Mouse (Mus musculus) lung, adult 2 months (tissue): ENCODE results near the gene Nrxn3. TPM values are rescaled to one million over a fixed set of nuclear protein-coding genes. Genes with fewer than 3 reads are reported as not detected.

Experiments used
- DNase-seq: peaks from one replicate; pipeline ENCODE4 v3.0.0; 2022
- H3K4me1 ChIP-seq: fragments of 200-500 bp; 2 replicates; pipeline ENCODE4 v1.6.1; 2011; ENCODE audit warnings: low read length; ENCODE audit not compliant: control insufficient read depth, insufficient read depth
- H3K4me3 ChIP-seq: fragments of 200-500 bp; replicated peaks from 2 replicates; pipeline ENCODE3; 2011; ENCODE audit warnings: low read depth, mild to moderate bottlenecking, control low read depth, low read length; ENCODE audit errors: extremely low read depth
- CTCF ChIP-seq: fragments of 200-500 bp; IDR thresholded peaks from 2 replicates; pipeline ENCODE4 v1.5.1; 2011; ENCODE audit warnings: mild to moderate bottlenecking, low read length, control low read depth; ENCODE audit not compliant: insufficient read depth
- POLR2A ChIP-seq: fragments of 200-500 bp; IDR thresholded peaks from 2 replicates; pipeline ENCODE4 v1.6.1; 2011; ENCODE audit warnings: low read depth, mild to moderate bottlenecking, control low read depth, low read length, borderline replicate concordance; ENCODE audit errors: extremely low read depth
- WGBS: fragments of 180-500 bp; shearing (Covaris S2); methylation state at CpG from one replicate; pipeline ENCODE4 v1.1.7; 2018; 5-methylcytosine and 5-hydroxymethylcytosine counted together
- polyA plus RNA-seq: library from polyadenylated mRNA; depleted of rRNA; stranded (reverse); fragments of >200 nt; gene quantifications from 2 replicates; pipeline ENCODE4 v1.2.3, GENCODE M21; 2012

Gene Nrxn3
- polyA plus RNA-seq, 1 experiment, result 0.30 TPM

- Histone ChIP-seq H3K4me1 (no peaks in the 10 kb centered on the region), H3K4me3 (no peak overlapping the region)
- no peak for TF ChIP-seq CTCF
- no peak for TF ChIP-seq POLR2A
- no peak for DNase-seq
- 68% methylated on average over 3 of the region's 3 CpGs for WGBS
These were observed 938.5 kb downstream of the Nrxn3 start for GRCm38 (mm10) chr12:89661219-89661618.

DNA sequence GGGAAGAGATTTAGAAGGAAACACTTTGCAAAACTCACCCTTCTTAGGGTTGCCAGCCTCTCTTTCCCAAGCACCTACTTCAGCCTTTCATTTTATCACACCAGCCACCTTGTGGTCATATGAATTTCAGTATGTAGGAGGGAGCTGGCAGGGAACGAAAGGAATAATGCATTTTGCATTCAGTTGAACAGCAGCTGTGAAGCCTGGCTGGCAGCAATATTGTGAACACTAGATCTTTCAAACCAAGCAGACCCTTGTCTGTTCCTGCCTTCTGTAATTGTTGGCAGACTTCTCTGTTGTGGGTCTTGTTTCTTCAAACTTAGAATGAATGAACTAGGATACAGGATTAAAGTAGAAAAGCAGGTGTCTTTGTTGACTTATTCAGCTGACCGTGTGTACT, 946.2 kb downstream of the Nrxn3 start:
- Histone ChIP-seq H3K4me1 (no peaks in the 10 kb centered on the region), H3K4me3 (no peak overlapping the region)
- 59% methylated on average over 2 of the region's 2 CpGs for WGBS
- TF ChIP-seq CTCF, result no peak
- TF ChIP-seq POLR2A, result no peak
- DNase-seq, result no peak

DNA sequence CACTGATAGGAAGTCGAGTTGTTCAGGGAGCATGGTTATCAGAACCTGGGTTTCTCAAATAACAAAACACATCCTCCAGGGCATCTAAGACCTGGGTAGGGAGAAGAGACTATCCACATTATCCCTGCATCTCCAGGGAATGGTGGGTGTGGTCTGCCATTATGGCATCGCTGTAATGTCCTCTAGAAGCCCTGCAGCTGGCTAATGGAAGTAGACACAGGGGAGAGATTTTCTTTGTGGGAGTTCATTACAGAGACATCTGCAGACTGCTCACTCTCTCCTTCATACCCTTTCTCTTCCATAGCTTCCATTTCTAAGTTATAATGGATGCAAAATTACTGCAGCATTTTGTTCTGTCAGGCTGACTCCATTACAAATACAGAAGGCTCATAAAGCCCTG, 950.1 kb downstream of the Nrxn3 start:
- H3K4me1 ChIP-seq, result no peaks in the 10 kb centered on the region
- 62% methylated on average over 2 of the region's 2 CpGs for WGBS
- DNase-seq, result no peak
- no peak for TF ChIP-seq POLR2A
- TF ChIP-seq CTCF, result no peak
- no peak overlapping the region for H3K4me3 ChIP-seq

DNA sequence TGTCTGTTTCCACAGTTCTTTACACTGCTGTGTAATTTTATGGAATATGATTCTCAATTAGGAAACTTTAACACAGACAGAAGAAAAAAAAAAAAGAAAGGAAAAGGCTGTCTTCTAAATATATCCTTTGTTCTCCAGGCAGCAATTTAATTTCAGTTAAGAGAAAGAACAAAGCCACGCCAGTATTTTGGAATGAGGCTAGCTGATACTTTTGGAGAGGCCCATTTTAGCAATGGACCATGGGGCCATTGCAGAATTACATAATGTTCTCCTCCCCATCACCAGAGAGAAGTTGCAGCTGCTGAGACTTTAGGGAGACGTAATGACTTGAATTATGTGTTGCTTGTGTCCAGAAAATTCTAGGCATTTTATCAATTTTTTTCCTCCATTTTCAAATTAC, 963.0 kb downstream of the Nrxn3 start:
- TF ChIP-seq CTCF, result no peak
- TF ChIP-seq POLR2A, result no peak
- Histone ChIP-seq H3K4me3 (no peak overlapping the region), H3K4me1 (no peaks in the 10 kb centered on the region)
- DNase-seq, result no peak
- 77% methylated on average over 2 of the region's 2 CpGs for WGBS

DNA sequence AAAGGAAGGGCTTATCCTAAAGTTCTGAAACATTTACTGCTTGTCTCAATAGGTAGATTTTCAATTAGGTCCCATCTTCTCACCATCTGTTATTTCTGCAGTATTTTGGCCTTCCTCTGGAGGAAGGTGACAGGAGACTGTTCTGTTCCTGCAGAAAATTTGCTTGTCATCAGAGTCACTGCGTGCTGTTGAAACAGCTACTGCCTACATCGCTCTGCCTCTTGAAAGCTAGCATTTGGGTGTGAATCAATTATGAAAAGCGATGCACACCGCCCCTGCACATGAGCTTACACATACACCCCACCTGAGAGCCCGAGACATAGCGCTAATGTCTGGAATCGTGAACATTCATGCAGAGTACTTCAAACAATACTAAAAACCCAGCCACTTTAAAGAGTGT, 966.4 kb downstream of the Nrxn3 start:
- Histone ChIP-seq H3K4me3 (no peak overlapping the region), H3K4me1 (no peaks in the 10 kb centered on the region)
- TF ChIP-seq CTCF (no peak), POLR2A (no peak)
- 88% methylated on average over 7 of the region's 7 CpGs for WGBS
- DNase-seq, result no peak

DNA sequence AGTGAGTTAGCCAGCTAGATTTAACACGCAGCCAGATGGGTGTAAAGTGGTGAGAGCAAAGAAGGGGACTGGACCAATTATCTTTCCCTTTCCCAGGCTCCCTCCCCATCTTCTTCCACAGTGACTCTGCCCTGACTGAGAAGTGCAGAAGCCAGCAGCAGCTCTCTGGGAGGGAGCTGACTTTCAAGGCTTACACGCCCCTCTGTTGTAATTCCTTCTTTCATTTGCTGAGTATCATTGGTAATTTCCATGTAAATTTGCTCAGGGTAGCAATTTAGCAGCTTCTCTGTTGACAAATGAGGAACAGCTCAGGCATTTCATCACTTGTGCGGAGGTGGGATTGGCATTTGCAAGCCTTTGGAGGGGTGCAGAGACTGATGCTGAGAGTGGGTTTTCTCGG, 976.8 kb downstream of the Nrxn3 start:
- no peak for TF ChIP-seq CTCF
- no peak for TF ChIP-seq POLR2A
- 34% methylated on average over 4 of the region's 4 CpGs for WGBS
- no peak for DNase-seq
- Histone ChIP-seq H3K4me1 (no peaks in the 10 kb centered on the region), H3K4me3 (no peak overlapping the region)

GRCm38 (mm10) chr12:89700937-89701458, 978.3 kb downstream of the Nrxn3 start:
- H3K4me3 ChIP-seq, result no peak overlapping the region
- WGBS, result 30% methylated on average over 3 of the region's 3 CpGs
- TF ChIP-seq CTCF (no peak), POLR2A (no peak)
- H3K4me1 ChIP-seq, result no peaks in the 10 kb centered on the region
- DNase-seq, result no peak

DNA sequence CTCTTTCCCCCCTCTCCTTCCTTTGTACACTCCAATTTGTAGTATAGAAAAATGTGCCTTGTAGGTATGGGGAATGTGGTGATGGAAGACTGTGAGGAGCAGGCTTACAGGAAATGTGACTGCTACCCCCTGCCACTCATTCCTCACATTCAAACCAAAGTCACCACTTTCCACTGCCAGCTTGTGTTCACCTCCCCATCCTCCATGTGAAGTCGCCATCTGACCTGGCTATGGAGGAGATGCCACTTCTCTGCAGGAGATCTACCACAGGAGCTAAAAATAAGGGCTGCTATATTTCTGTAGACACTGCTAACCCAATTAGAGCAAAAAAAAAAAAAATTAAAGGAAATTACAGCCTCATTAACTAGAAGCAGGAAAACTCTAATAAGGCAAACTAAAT, 980.3 kb downstream of the Nrxn3 start:
- WGBS, result 90% methylated on average over 1 of the region's 1 CpGs
- Histone ChIP-seq H3K4me1 (no peaks in the 10 kb centered on the region), H3K4me3 (no peak overlapping the region)
- TF ChIP-seq CTCF (no peak), POLR2A (no peak)
- DNase-seq, result no peak

GRCm38 (mm10) chr12:89707913-89708312, 985.2 kb downstream of the Nrxn3 start:
- no peak for DNase-seq
- 63% methylated on average over 4 of the region's 4 CpGs for WGBS
- TF ChIP-seq POLR2A (no peak), CTCF (no peak)

DNA sequence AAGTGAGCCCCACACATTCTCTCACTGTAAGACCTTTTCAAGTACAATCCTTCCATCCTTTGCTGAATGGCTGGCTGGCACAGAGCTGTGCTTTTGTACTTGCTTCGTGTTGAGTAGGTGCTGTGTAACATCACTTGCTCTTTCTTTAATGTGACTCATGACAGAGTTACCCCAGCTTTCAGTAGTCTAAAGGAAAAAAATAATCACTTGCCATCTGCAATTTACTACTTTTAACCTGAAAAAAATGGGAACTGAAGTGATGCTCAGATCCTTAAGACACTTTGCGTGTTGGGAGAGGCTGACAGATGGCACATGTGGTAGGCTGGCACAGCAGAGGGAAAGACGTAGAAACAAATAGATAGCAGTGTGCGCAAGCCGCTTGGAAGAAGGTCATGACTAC, 987.8 kb downstream of the Nrxn3 start:
- WGBS, result 85% methylated on average over 5 of the region's 5 CpGs
- no peak for TF ChIP-seq CTCF
- no peak for TF ChIP-seq POLR2A

More at GRCm38 (mm10) chr12:89707913-89708312, 985.2 kb downstream of the Nrxn3 start:
- Histone ChIP-seq H3K4me1 (no peaks in the 10 kb centered on the region), H3K4me3 (no peak overlapping the region)

GRCm38 (mm10) chr12:89711791-89712190, 989.1 kb downstream of the Nrxn3 start:
- Histone ChIP-seq H3K4me1 (no peaks in the 10 kb centered on the region), H3K4me3 (no peak overlapping the region)
- 79% methylated on average over 1 of the region's 1 CpGs for WGBS
- no peak for DNase-seq
- TF ChIP-seq POLR2A (no peak), CTCF (no peak)

More for the DNA sequence above, 987.8 kb downstream of the Nrxn3 start:
- Histone ChIP-seq H3K4me1 (no peaks in the 10 kb centered on the region), H3K4me3 (no peak overlapping the region)
- no peak for DNase-seq
